Mouse (Mus musculus) left cerebral cortex, adult 18-20 months (tissue): ENCODE results near the gene Cdc6. TPM values are rescaled to one million over a fixed set of nuclear protein-coding genes. Genes with fewer than 3 reads are reported as not detected.
"Not testable (repeated sequence)": the region's sequence is repeated elsewhere in the genome, so short reads cannot be mapped to it uniquely, and the experiment has no call there.

Experiments
- DNase-seq, 2 experiments: peaks; one replicate each; pipeline ENCODE4 v3.0.0; 2021 to 2022; ENCODE audit warnings: low spot score in 2 of 2, mixed read lengths in 1 of 2
- total RNA-seq, 2 experiments: library from RNA; stranded (reverse); gene quantifications; 2 replicates each; pipeline ENCODE4 v1.2.3; 2021

The Cdc6 gene
- total RNA-seq, 2 experiments from 2014 or later = 0.33 to 0.45 TPM

GRCm38 (mm10) chr11:98907063-98907436, 551 bp upstream of the Cdc6 start:
- DNase-seq = no peak

GRCm38 (mm10) chr11:98909654-98910053, 2.1 kb downstream of the Cdc6 start:
- DNase-seq = peak; percentile 71 to 74

- DNase-seq = no peak
Observed at GRCm38 (mm10) chr11:98910415-98910814, 2.8 kb downstream of the Cdc6 start.

GRCm38 (mm10) chr11:98911498-98911897, 3.9 kb downstream of the Cdc6 start:
- no peak for DNase-seq

- DNase-seq = no peak
Observed at GRCm38 (mm10) chr11:98914196-98914595, 6.6 kb downstream of the Cdc6 start.

GRCm38 (mm10) chr11:98916376-98916775, 8.8 kb downstream of the Cdc6 start:
- not testable (repeated sequence) for DNase-seq

GRCm38 (mm10) chr11:98917428-98918005, 9.9 kb downstream of the Cdc6 start:
- no peak for DNase-seq

GRCm38 (mm10) chr11:98918231-98918630, 10.6 kb downstream of the Cdc6 start:
- no peak for DNase-seq

- DNase-seq = no peak
Observed at GRCm38 (mm10) chr11:98919009-98919408, 11.4 kb downstream of the Cdc6 start.

- DNase-seq = not testable (repeated sequence)
Observed at GRCm38 (mm10) chr11:98921813-98922212, 14.2 kb downstream of the Cdc6 start.

GRCm38 (mm10) chr11:98922307-98922706, 14.7 kb downstream of the Cdc6 start:
- DNase-seq = peak; percentile 56 to 57

GRCm38 (mm10) chr11:98922851-98923711, 15.5 kb downstream of the Cdc6 start:
- not testable (repeated sequence) for DNase-seq

GRCm38 (mm10) chr11:98924633-98925175, 17.1 kb downstream of the Cdc6 start:
- DNase-seq = no peak

GRCm38 (mm10) chr11:98925265-98925721, 17.7 kb downstream of the Cdc6 start:
- DNase-seq = no peak

- no peak for DNase-seq
Observed at GRCm38 (mm10) chr11:98925868-98926311, 18.3 kb downstream of the Cdc6 start.

- no peak for DNase-seq
Observed at GRCm38 (mm10) chr11:98926553-98926952, 19.0 kb downstream of the Cdc6 start.

- DNase-seq = peak in 1 of 2 experiments; percentile 64
Observed at GRCm38 (mm10) chr11:98927438-98928076, 20.0 kb downstream of the Cdc6 start, which contains the start of gene Rara. Gene Rara (plus strand): TSS chr11:98927818.

GRCm38 (mm10) chr11:98928186-98928893, 20.7 kb downstream of the Cdc6 start:
- DNase-seq = no peak

- no peak for DNase-seq
Observed at GRCm38 (mm10) chr11:98929503-98929902, 21.9 kb downstream of the Cdc6 start.

- no peak for DNase-seq
Observed at GRCm38 (mm10) chr11:98930127-98930601, 22.6 kb downstream of the Cdc6 start.
